Mouse (Mus musculus): ENCODE measurements around the gene Tor2a.

GRCm38 (mm10) chr2:32788581-32788980 is 31.5 kb downstream of the Tor2a start:
- no peak for TF ChIP-seq CTCF (conservative IDR thresholded peaks at IDR 0.05; ENCODE audit: insufficient read depth, insufficient read length, low read depth, low read length)
- no peak for TF ChIP-seq POLR2A (IDR thresholded peaks at IDR 0.05; ENCODE audit: low read depth, low read length)
